Mouse (Mus musculus) adrenal gland, postnatal 25 days (tissue): ENCODE results near the gene AC109138.7. TPM values are rescaled to one million over a fixed set of nuclear protein-coding genes. Genes with fewer than 3 reads are reported as not detected.

Source experiments
- DNase-seq: peaks from one replicate; pipeline ENCODE4 v3.0.0; 2021; ENCODE audit warnings: mixed read lengths
- total RNA-seq: library from RNA; stranded (reverse); gene quantifications from 2 replicates; pipeline ENCODE4 v1.2.3, GENCODE M21; 2021

AC109138.7 gene
- total RNA-seq, 1 experiment from 2014 or later = not detected

GRCm38 (mm10) chr19:4193129-4193528 lies 21.0 kb upstream of the AC109138.7 start:
- no peak for DNase-seq

- DNase-seq = no peak
These were observed 20.0 kb upstream of the AC109138.7 start for GRCm38 (mm10) chr19:4194021-4194724.

GRCm38 (mm10) chr19:4194776-4195650 lies 19.1 kb upstream of the AC109138.7 start:
- peak; percentile 56 for DNase-seq

- no peak for DNase-seq
These were observed 18.1 kb upstream of the AC109138.7 start for GRCm38 (mm10) chr19:4196048-4196447.

GRCm38 (mm10) chr19:4196548-4196947 lies 17.6 kb upstream of the AC109138.7 start:
- peak; percentile 47 for DNase-seq

GRCm38 (mm10) chr19:4197180-4197579 lies 17.0 kb upstream of the AC109138.7 start:
- DNase-seq = no peak

- peak; percentile 93 for DNase-seq
These were observed 12.8 kb upstream of the AC109138.7 start, which contains the start of gene Rad9a for GRCm38 (mm10) chr19:4201291-4201909. Rad9a (minus strand) TSS chr19:4201662.

GRCm38 (mm10) chr19:4202149-4202548 lies 12.0 kb upstream of the AC109138.7 start:
- DNase-seq = no peak

- no peak for DNase-seq
These were observed 11.0 kb upstream of the AC109138.7 start for GRCm38 (mm10) chr19:4203148-4203547.

GRCm38 (mm10) chr19:4203604-4204326 lies 10.4 kb upstream of the AC109138.7 start:
- no peak for DNase-seq

GRCm38 (mm10) chr19:4204889-4205288 lies 9.3 kb upstream of the AC109138.7 start:
- no peak for DNase-seq

GRCm38 (mm10) chr19:4206971-4207370 lies 7.2 kb upstream of the AC109138.7 start:
- DNase-seq = peak; percentile 71

GRCm38 (mm10) chr19:4208563-4208962 lies 5.6 kb upstream of the AC109138.7 start:
- DNase-seq = no peak

GRCm38 (mm10) chr19:4211891-4212588 lies 2.1 kb upstream of the AC109138.7 start:
- no peak for DNase-seq

GRCm38 (mm10) chr19:4213524-4213974 lies 608 bp upstream of the AC109138.7 start:
- DNase-seq = peak; percentile 57

GRCm38 (mm10) chr19:4214771-4215450 lies 754 bp downstream of the AC109138.7 start:
- DNase-seq = peak; percentile 54

GRCm38 (mm10) chr19:4215451-4215840 lies 1.3 kb downstream of the AC109138.7 start:
- DNase-seq = no peak

- peak; percentile 43 for DNase-seq
These were observed 2.0 kb downstream of the AC109138.7 start for GRCm38 (mm10) chr19:4216041-4216685.

GRCm38 (mm10) chr19:4217140-4217539 lies 3.0 kb downstream of the AC109138.7 start:
- DNase-seq = no peak

- DNase-seq = no peak
These were observed 3.7 kb downstream of the AC109138.7 start for GRCm38 (mm10) chr19:4217855-4218254.
